Mouse (Mus musculus): Measurements from ENCODE around the gene Zfr. TPM values are rescaled to one million over a fixed set of nuclear protein-coding genes. Genes with fewer than 3 reads are reported as not detected.
"Not testable (repeated sequence)": the region's sequence is repeated elsewhere in the genome, so short reads cannot be mapped to it uniquely, and the experiment has no call there.

Zfr gene
- polyA plus RNA-seq, 1 experiment: 218 TPM

- no peak for DNase-seq
- TF ChIP-seq CTCF (IDR thresholded peaks at IDR 0.05; ENCODE audit: borderline replicate concordance, control insufficient read depth, extremely low read depth, insufficient read depth, low read length, poor library complexity) (no peak), POLR2A (IDR thresholded peaks at IDR 0.05; ENCODE audit: control insufficient read depth, extremely low read depth, insufficient read depth, low read length, poor library complexity) (no peak)
- Histone ChIP-seq H3K4me3 (ENCODE audit: control insufficient read depth, insufficient read depth, low read length) (no peak overlapping the region), H3K27me3 (ENCODE audit: control insufficient read depth, insufficient read depth, low read length) (no peaks in the 10 kb centered on the region), H3K36me3 (ENCODE audit: control insufficient read depth, insufficient read depth, low read length) (peaks cover 81% of the 10 kb centered on the region), H3K4me1 (replicated peaks; ENCODE audit: control insufficient read depth, insufficient read depth, low read length) (no peaks in the 10 kb centered on the region), H3K27ac (ENCODE audit: control insufficient read depth, insufficient read depth, low read length) (no peak overlapping the region)
- WGBS: 96% methylated on average over 3 of the region's 3 CpGs
Measured at GRCm38 (mm10) chr15:12153747-12154146, 36.1 kb downstream of the Zfr start.

- H3K27me3 ChIP-seq (ENCODE audit: control insufficient read depth, insufficient read depth, low read length): no peaks in the 10 kb centered on the region
- 99% methylated on average over 5 of the region's 5 CpGs for WGBS
- H3K36me3 ChIP-seq (ENCODE audit: control insufficient read depth, insufficient read depth, low read length): peaks cover 59% of the 10 kb centered on the region
- no peaks in the 10 kb centered on the region for H3K4me1 ChIP-seq (replicated peaks; ENCODE audit: control insufficient read depth, insufficient read depth, low read length)
- TF ChIP-seq POLR2A (IDR thresholded peaks at IDR 0.05; ENCODE audit: control insufficient read depth, extremely low read depth, insufficient read depth, low read length, poor library complexity) (no peak), CTCF (IDR thresholded peaks at IDR 0.05; ENCODE audit: borderline replicate concordance, control insufficient read depth, extremely low read depth, insufficient read depth, low read length, poor library complexity) (no peak)
- no peak overlapping the region for H3K4me3 ChIP-seq (ENCODE audit: control insufficient read depth, insufficient read depth, low read length)
- no peak overlapping the region for H3K27ac ChIP-seq (ENCODE audit: control insufficient read depth, insufficient read depth, low read length)
- DNase-seq: no peak
Measured at GRCm38 (mm10) chr15:12178126-12178525, 60.5 kb downstream of the Zfr start.

GRCm38 (mm10) chr15:12181181-12181805, 63.7 kb downstream of the Zfr start:
- H3K27ac ChIP-seq (ENCODE audit: control insufficient read depth, insufficient read depth, low read length); H3K4me3 ChIP-seq (ENCODE audit: control insufficient read depth, insufficient read depth, low read length); H3K27me3 ChIP-seq (ENCODE audit: control insufficient read depth, insufficient read depth, low read length); DNase-seq; H3K4me1 ChIP-seq (replicated peaks; ENCODE audit: control insufficient read depth, insufficient read depth, low read length): not testable (repeated sequence)
- H3K36me3 ChIP-seq (ENCODE audit: control insufficient read depth, insufficient read depth, low read length): peaks cover 42% of the 10 kb centered on the region
- 82% methylated on average over 13 of the region's 13 CpGs for WGBS

GRCm38 (mm10) chr15:12193880-12194816, 76.5 kb downstream of the Zfr start:
- no peaks in the 10 kb centered on the region for H3K36me3 ChIP-seq (ENCODE audit: control insufficient read depth, insufficient read depth, low read length)
- no peak for DNase-seq
- no peak overlapping the region for H3K4me3 ChIP-seq (ENCODE audit: control insufficient read depth, insufficient read depth, low read length)
- no peak for TF ChIP-seq CTCF (IDR thresholded peaks at IDR 0.05; ENCODE audit: borderline replicate concordance, control insufficient read depth, extremely low read depth, insufficient read depth, low read length, poor library complexity)
- no peak for TF ChIP-seq POLR2A (IDR thresholded peaks at IDR 0.05; ENCODE audit: control insufficient read depth, extremely low read depth, insufficient read depth, low read length, poor library complexity)
- WGBS: 10% methylated on average over 25 of the region's 25 CpGs
- no peak overlapping the region for H3K27ac ChIP-seq (ENCODE audit: control insufficient read depth, insufficient read depth, low read length)
- no peaks in the 10 kb centered on the region; the same call in 1 of the 2 replicates for H3K27me3 ChIP-seq (ENCODE audit: control insufficient read depth, insufficient read depth, low read length)
- H3K4me1 ChIP-seq (replicated peaks; ENCODE audit: control insufficient read depth, insufficient read depth, low read length): peaks cover 12% of the 10 kb centered on the region

GRCm38 (mm10) chr15:12194817-12195735, 77.4 kb downstream of the Zfr start:
- peaks cover 12% of the 10 kb centered on the region for H3K4me1 ChIP-seq (replicated peaks; ENCODE audit: control insufficient read depth, insufficient read depth, low read length)
- H3K27ac ChIP-seq (ENCODE audit: control insufficient read depth, insufficient read depth, low read length): no peak overlapping the region
- H3K4me3 ChIP-seq (ENCODE audit: control insufficient read depth, insufficient read depth, low read length): no peak overlapping the region
- 35% methylated on average over 20 of the region's 20 CpGs for WGBS
- TF ChIP-seq CTCF (IDR thresholded peaks at IDR 0.05; ENCODE audit: borderline replicate concordance, control insufficient read depth, extremely low read depth, insufficient read depth, low read length, poor library complexity): no peak
- TF ChIP-seq POLR2A (IDR thresholded peaks at IDR 0.05; ENCODE audit: control insufficient read depth, extremely low read depth, insufficient read depth, low read length, poor library complexity): no peak
- H3K27me3 ChIP-seq (ENCODE audit: control insufficient read depth, insufficient read depth, low read length): no peaks in the 10 kb centered on the region; the same call in 1 of the 2 replicates
- no peaks in the 10 kb centered on the region for H3K36me3 ChIP-seq (ENCODE audit: control insufficient read depth, insufficient read depth, low read length)
- no peak for DNase-seq

GRCm38 (mm10) chr15:12195966-12196365, 78.3 kb downstream of the Zfr start:
- no peaks in the 10 kb centered on the region for H3K36me3 ChIP-seq (ENCODE audit: control insufficient read depth, insufficient read depth, low read length)
- no peak for DNase-seq
- H3K4me1 ChIP-seq (replicated peaks; ENCODE audit: control insufficient read depth, insufficient read depth, low read length): peaks cover 12% of the 10 kb centered on the region
- TF ChIP-seq POLR2A (IDR thresholded peaks at IDR 0.05; ENCODE audit: control insufficient read depth, extremely low read depth, insufficient read depth, low read length, poor library complexity) (no peak), CTCF (IDR thresholded peaks at IDR 0.05; ENCODE audit: borderline replicate concordance, control insufficient read depth, extremely low read depth, insufficient read depth, low read length, poor library complexity) (no peak)
- 93% methylated on average over 6 of the region's 6 CpGs for WGBS
- H3K27ac ChIP-seq (ENCODE audit: control insufficient read depth, insufficient read depth, low read length): no peak overlapping the region
- no peaks in the 10 kb centered on the region; the same call in 1 of the 2 replicates for H3K27me3 ChIP-seq (ENCODE audit: control insufficient read depth, insufficient read depth, low read length)
- H3K4me3 ChIP-seq (ENCODE audit: control insufficient read depth, insufficient read depth, low read length): no peak overlapping the region
